ENCODE assay signal across 8 mouse cellular contexts in genomic region chr7:30359276-30359865, GRCm38 (mm10). TPM values are rescaled to one million over a fixed set of nuclear protein-coding genes. Genes with fewer than 3 reads are reported as not detected.
A peak's percentile ranks its signal among the peaks of the same experiment; 100 is the strongest.
DNase-seq lines count a peak whose midpoint lies in the region; ATAC-seq and TF ChIP-seq lines count a peak whose summit lies in the region.
"Had no signal": no experiment of that assay in that cellular context is flagged by ENCODE, and none has a peak within 500 bp of the region (broad histone marks: within the 10 kb centered on the region; RNA-seq: fewer than 3 reads in every experiment).

No protein-coding gene starts in this region.

- WGBS in hindbrain, embryonic 14.5 days, result 68% methylated on average over 31 of the region's 31 CpGs
- 58% methylated on average over 31 of the region's 31 CpGs for WGBS in neural tube, embryonic 12.5 days
- WGBS in cerebellum, adult 2 months, result 65% methylated on average over 31 of the region's 31 CpGs
- 82% methylated on average over 29 of the region's 31 CpGs for WGBS in lung, postnatal 0 days

- peaks cover 2 to 18% of the 10 kb centered on the region in 2 experiments; a peak in 2 of 4 replicates for H3K4me1 ChIP-seq in ES-E14 (ENCODE audit: control insufficient read depth in 2 of 2, insufficient read depth in 2 of 2, low read length in 2 of 2, poor library complexity in 1 of 2)
- peaks cover 44% of the 10 kb centered on the region for H3K4me1 ChIP-seq in hindbrain, embryonic 14.5 days (replicated peaks; ENCODE audit: control insufficient read depth, insufficient read depth, low read length)
- H3K4me1 ChIP-seq in neural tube, embryonic 12.5 days, result peaks cover 51% of the 10 kb centered on the region
- H3K4me1 ChIP-seq in cerebellum, adult 2 months (ENCODE audit: control insufficient read depth, insufficient read depth, low read length), result peaks cover 42% of the 10 kb centered on the region
- peaks cover 4% of the 10 kb centered on the region; the same call in 1 of the 2 replicates for H3K4me1 ChIP-seq in lung, postnatal 0 days (ENCODE audit: insufficient read depth, low read depth, low read length)

- no peaks in the 10 kb centered on the region for H3K36me3 ChIP-seq in ES-E14 (ENCODE audit: control insufficient read depth, insufficient read depth, low read length, poor library complexity, severe bottlenecking)
- peaks cover 49% of the 10 kb centered on the region for H3K36me3 ChIP-seq in hindbrain, embryonic 14.5 days (replicated peaks; ENCODE audit: control insufficient read depth, insufficient read depth)
- H3K36me3 ChIP-seq in neural tube, embryonic 12.5 days, result peaks cover 37% of the 10 kb centered on the region
- no peaks in the 10 kb centered on the region for H3K36me3 ChIP-seq in lung, postnatal 0 days (ENCODE audit: insufficient read depth, low read length)

- peak overlapping the region; percentile 42 to 45; a peak in 3 of 4 replicates for H3K4me3 ChIP-seq in ES-E14 (ENCODE audit: insufficient read depth in 1 of 2, low read depth in 1 of 2, low read length in 2 of 2, poor library complexity in 1 of 2, severe bottlenecking in 1 of 2)
- H3K4me3 ChIP-seq in hindbrain, embryonic 14.5 days (replicated peaks; ENCODE audit: low read length), result peak overlapping the region; percentile 11; the same call in 1 of the 2 replicates
- H3K4me3 ChIP-seq in neural tube, embryonic 12.5 days, result peak overlapping the region; percentile 3; the same call in 1 of the 2 replicates
- no peak overlapping the region for H3K4me3 ChIP-seq in cerebellum, adult 2 months (replicated peaks; ENCODE audit: insufficient read depth, low read depth, low read length)
- no peak overlapping the region for H3K4me3 ChIP-seq in lung, postnatal 0 days (ENCODE audit: low read depth, low read length)

- H3K27me3 ChIP-seq in hindbrain, embryonic 14.5 days (ENCODE audit: control insufficient read depth, insufficient read depth, low read length), result no peaks in the 10 kb centered on the region
- 0 out of 2 replicates have a peak, but pooled peaks cover 3% of the 10 kb centered on the region for H3K27me3 ChIP-seq in neural tube, embryonic 12.5 days (replicated peaks)
- no peaks in the 10 kb centered on the region for H3K27me3 ChIP-seq in cerebellum, adult 2 months (ENCODE audit: control insufficient read depth, insufficient read depth, low read length)
- no peaks in the 10 kb centered on the region for H3K27me3 ChIP-seq in lung, postnatal 0 days (replicated peaks; ENCODE audit: insufficient read depth, low read length)

- H3K4me2 ChIP-seq in hindbrain, embryonic 14.5 days (replicated peaks), result peak overlapping the region; percentile 42
- H3K4me2 ChIP-seq in neural tube, embryonic 12.5 days (replicated peaks), result peak overlapping the region; percentile 85
- no peak overlapping the region for H3K4me2 ChIP-seq in lung, postnatal 0 days (replicated peaks; ENCODE audit: low read depth, low read length)

- H3K9me3 ChIP-seq in ES-E14 (ENCODE audit: control insufficient read depth, insufficient read depth, low read depth, low read length), result no peaks in the 10 kb centered on the region
- H3K9me3 ChIP-seq in hindbrain, embryonic 14.5 days (ENCODE audit: control insufficient read depth, low read length), result no peaks in the 10 kb centered on the region
- H3K9me3 ChIP-seq in neural tube, embryonic 12.5 days, result no peaks in the 10 kb centered on the region
- H3K9me3 ChIP-seq in lung, postnatal 0 days (ENCODE audit: low read length), result no peaks in the 10 kb centered on the region

- H3K27ac ChIP-seq in ES-E14 (ENCODE audit: insufficient read depth, low read depth, low read length, poor library complexity, severe bottlenecking), result no peak overlapping the region
- no peak overlapping the region for H3K27ac ChIP-seq in hindbrain, embryonic 14.5 days
- no peak overlapping the region for H3K27ac ChIP-seq in neural tube, embryonic 12.5 days
- H3K27ac ChIP-seq in cerebellum, adult 2 months (ENCODE audit: insufficient read depth, low read length), result no peak overlapping the region
- H3K27ac ChIP-seq in lung, postnatal 0 days (ENCODE audit: low read length), result no peak overlapping the region

- TF ChIP-seq EP300 in lung, postnatal 0 days (IDR thresholded peaks at IDR 0.05), result no peak

- no peak for TF ChIP-seq CTCF in cerebellum, adult 2 months (IDR thresholded peaks at IDR 0.05; ENCODE audit: borderline replicate concordance, insufficient read depth, low read depth, low read length)
- no peak for TF ChIP-seq CTCF in lung, postnatal 0 days (IDR thresholded peaks at IDR 0.05)

- TF ChIP-seq POLR2A in cerebellum, adult 2 months (IDR thresholded peaks at IDR 0.05; ENCODE audit: borderline replicate concordance, insufficient read depth, low read length), result no peak

- ATAC-seq in hindbrain, embryonic 14.5 days (ENCODE audit: low FRiP score), result no peak
- ATAC-seq in neural tube, embryonic 12.5 days (ENCODE audit: low FRiP score, low read depth), result no peak
- no peak for ATAC-seq in lung, postnatal 0 days

- no peak overlapping the region for H3K9ac ChIP-seq in ES-E14 (ENCODE audit: insufficient read depth, low read depth, low read length, poor library complexity, severe bottlenecking)
- peak overlapping the region; percentile 41 for H3K9ac ChIP-seq in hindbrain, embryonic 14.5 days
- H3K9ac ChIP-seq in neural tube, embryonic 12.5 days, result peak overlapping the region; percentile 35; the same call in 1 of the 2 replicates
- H3K9ac ChIP-seq in lung, postnatal 0 days (replicated peaks; ENCODE audit: low read depth), result no peak overlapping the region

- in situ Hi-C loops in ES-E14 (cut with MboI; ENCODE audit: low sequenced_read_pairs in 2 of 2, unreplicated experiment in 2 of 2), result no loop called here

- DNase-seq in ES-E14 (ENCODE audit: low read depth, low spot score), result no peak
- no peak for DNase-seq in hindbrain, embryonic 14.5 days (ENCODE audit: low spot score)
- peak; percentile 50 for DNase-seq in kidney, postnatal 10 days
- DNase-seq in adrenal gland, postnatal 10 days, result no peak
- DNase-seq in cerebellum, adult 2 months, result no peak
- no peak for DNase-seq in lung, postnatal 0 days (ENCODE audit: low spot score)

TF ChIP-seq in ES-E14, 5 proteins besides CTCF, POLR2A, EP300 and RAD21:
- TF ChIP-seq ZC3H11A (IDR thresholded peaks at IDR 0.05; ENCODE audit: borderline replicate concordance, low read depth, low read length) (no peak), ZNF384 (IDR thresholded peaks at IDR 0.05; ENCODE audit: low read depth, low read length) (no peak), CHD2 (IDR thresholded peaks at IDR 0.05; ENCODE audit: low read depth, low read length) (no peak), HCFC1 (IDR thresholded peaks at IDR 0.05; ENCODE audit: borderline replicate concordance, insufficient read depth, low read length) (no peak)

RNA-seq across cellular contexts. Expression of gene Lrfn3, which starts 3.2 kb away (rescaled TPM):
- total RNA-seq in ES-E14 (2012; rRNA removed), result 2.6 and 4.4 TPM in 2 replicates
- polyA plus RNA-seq in hindbrain, embryonic 14.5 days (2014; fragmentation: Nextera tagmentation; extraction: Ambion mirVana), result 14.5 and 15.0 TPM in 2 replicates
- polyA plus RNA-seq in neural tube, embryonic 12.5 days (2016; fragmentation: Nextera tagmentation; extraction: Ambion mirVana), result 10.7 and 11.1 TPM in 2 replicates
- total RNA-seq in adrenal gland, postnatal 10 days (2021), result 10 to 100 TPM; 13.2 to 15.1 TPM
- 20.4 and 22.1 TPM in 2 replicates for polyA plus RNA-seq in cerebellum, adult 2 months (2012; rRNA removed)
- polyA plus RNA-seq in lung, postnatal 0 days (2015; fragmentation: Nextera tagmentation; extraction: Ambion mirVana), result 2.0 and 2.8 TPM in 2 replicates
- total RNA-seq: monocyte, adult 5-6 weeks had no signal

RNA-seq across cellular contexts. Expression of gene Sdhaf1, which starts 35.7 kb away (rescaled TPM):
- 6.6 and 8.5 TPM in 2 replicates for total RNA-seq in ES-E14 (2012; rRNA removed)
- 16.5 and 19.2 TPM in 2 replicates for polyA plus RNA-seq in hindbrain, embryonic 14.5 days (2014; fragmentation: Nextera tagmentation; extraction: Ambion mirVana)
- polyA plus RNA-seq in neural tube, embryonic 12.5 days (2016; fragmentation: Nextera tagmentation; extraction: Ambion mirVana), result 25.9 and 26.7 TPM in 2 replicates
- total RNA-seq in adrenal gland, postnatal 10 days (2021), result 10 to 100 TPM; 17.9 to 19.7 TPM
- 21.9 and 23.8 TPM in 2 replicates for polyA plus RNA-seq in cerebellum, adult 2 months (2012; rRNA removed)
- 17.6 and 20.0 TPM in 2 replicates for polyA plus RNA-seq in lung, postnatal 0 days (2015; fragmentation: Nextera tagmentation; extraction: Ambion mirVana)

RNA-seq across cellular contexts. Expression of gene E130208F15Rik, which starts 37.8 kb away (rescaled TPM):
- 1.9 and 3.3 TPM in 2 replicates for total RNA-seq in ES-E14 (2012; rRNA removed)
- not detected in 2 replicates for polyA plus RNA-seq in hindbrain, embryonic 14.5 days (2014; fragmentation: Nextera tagmentation; extraction: Ambion mirVana)
- polyA plus RNA-seq in neural tube, embryonic 12.5 days (2016; fragmentation: Nextera tagmentation; extraction: Ambion mirVana), result not detected in 2 replicates
- total RNA-seq in adrenal gland, postnatal 10 days (2021), result 1 to 10 TPM; 2.8 TPM
- 0.57 and 0.73 TPM in 2 replicates for polyA plus RNA-seq in cerebellum, adult 2 months (2012; rRNA removed)
- not detected in 2 replicates for polyA plus RNA-seq in lung, postnatal 0 days (2015; fragmentation: Nextera tagmentation; extraction: Ambion mirVana)

RNA-seq across cellular contexts. Expression of gene Syne4, which starts 44.8 kb away (rescaled TPM):
- total RNA-seq in ES-E14 (2012; rRNA removed), result 14.5 and 25.5 TPM in 2 replicates
- polyA plus RNA-seq in hindbrain, embryonic 14.5 days (2014; fragmentation: Nextera tagmentation; extraction: Ambion mirVana), result 10.7 and 11.9 TPM in 2 replicates
- 21.8 and 24.3 TPM in 2 replicates for polyA plus RNA-seq in neural tube, embryonic 12.5 days (2016; fragmentation: Nextera tagmentation; extraction: Ambion mirVana)
- 10 to 100 TPM; 17.6 to 22.3 TPM for total RNA-seq in adrenal gland, postnatal 10 days (2021)
- 63.4 and 63.8 TPM in 2 replicates for polyA plus RNA-seq in cerebellum, adult 2 months (2012; rRNA removed)
- polyA plus RNA-seq in lung, postnatal 0 days (2015; fragmentation: Nextera tagmentation; extraction: Ambion mirVana), result 13.1 and 17.2 TPM in 2 replicates

RNA-seq across cellular contexts. Expression of gene Alkbh6, which starts 50.9 kb away (rescaled TPM):
- 24.5 and 37.8 TPM in 2 replicates for total RNA-seq in ES-E14 (2012; rRNA removed)
- polyA plus RNA-seq in hindbrain, embryonic 14.5 days (2014; fragmentation: Nextera tagmentation; extraction: Ambion mirVana), result 119 and 123 TPM in 2 replicates
- polyA plus RNA-seq in neural tube, embryonic 12.5 days (2016; fragmentation: Nextera tagmentation; extraction: Ambion mirVana), result 93.4 and 95.9 TPM in 2 replicates
- total RNA-seq in adrenal gland, postnatal 10 days (2021), result 10 to 100 TPM; 46.8 to 49.0 TPM
- 197 and 214 TPM in 2 replicates for polyA plus RNA-seq in cerebellum, adult 2 months (2012; rRNA removed)
- polyA plus RNA-seq in lung, postnatal 0 days (2015; fragmentation: Nextera tagmentation; extraction: Ambion mirVana), result 60.6 and 78.2 TPM in 2 replicates

Comparison
In these comparisons a context has a peak if more than half of its experiments do, and no peak if none do; other contexts are left out.
1. H3K4me3 ChIP-seq: peak in ES-E14 (2 of 2), hindbrain, embryonic 14.5 days (single experiment) and neural tube, embryonic 12.5 days (single experiment); none in cerebellum, adult 2 months (single experiment) and lung, postnatal 0 days (single experiment).
2. H3K9ac ChIP-seq: peak in hindbrain, embryonic 14.5 days (single experiment) and neural tube, embryonic 12.5 days (single experiment); none in ES-E14 (single experiment) and lung, postnatal 0 days (single experiment).